Mouse (Mus musculus) CD8-positive naive resting alpha-beta T cell, adult 57 days (primary cell): ENCODE results near the gene Gm17364. TPM values are rescaled to one million over a fixed set of nuclear protein-coding genes. Genes with fewer than 3 reads are reported as not detected.

ENCODE experiments used
- total RNA-seq: library from RNA; stranded (reverse); gene quantifications from one replicate; pipeline ENCODE4 v1.2.4, GENCODE M21; 2023

Gm17364 gene
- total RNA-seq: not detected

GRCm38 (mm10) chr13:41273927-41274650 is at the start of gene Gm17364:
Gene Gm17364 (minus strand): TSS chr13:41273977.

GRCm38 (mm10) chr13:41249538-41250317 is 24.0 kb downstream of the Gm17364 start, which contains the start of gene Smim13:
Gene Smim13 (plus strand): TSS chr13:41249844.

Other genes starting within 250 kb of the Gm17364 start
- gene Mak, start 194.3 kb downstream of the Gm17364 start, total RNA-seq: not detected
- gene Gcm2, start 162.9 kb downstream of the Gm17364 start, total RNA-seq: not detected
- not detected for gene Sycp2l, start 159.7 kb downstream of the Gm17364 start, total RNA-seq
- gene Elovl2, start 53.6 kb downstream of the Gm17364 start, total RNA-seq: 0.12 TPM
- 5.9 TPM for gene Smim13, start 24.1 kb downstream of the Gm17364 start, total RNA-seq
- 162 TPM for gene Nedd9, start 213.4 kb upstream of the Gm17364 start, total RNA-seq